In genomic region chr9:44599616-44600015, GRCm38 (mm10) we compare ENCODE assay signal across 10 mouse cellular contexts. TPM values are rescaled to one million over a fixed set of nuclear protein-coding genes. Genes with fewer than 3 reads are reported as not detected.
DNase-seq lines count a peak whose midpoint lies in the region; ATAC-seq and TF ChIP-seq lines count a peak whose summit lies in the region.
"Had no signal": no experiment of that assay in that cellular context is flagged by ENCODE, and none has a peak within 500 bp of the region (broad histone marks: within the 10 kb centered on the region; RNA-seq: fewer than 3 reads in every experiment).

No protein-coding gene starts in this region.

- no peak for TF ChIP-seq EP300 in ES-Bruce4 (IDR thresholded peaks at IDR 0.05; ENCODE audit: insufficient read depth, low read depth, low read length)

- peak overlapping the region; percentile 64 for H3K4me2 ChIP-seq in heart, embryonic 15.5 days
- 0 out of 2 replicates have a peak overlapping the region, but pooled peaks have one; percentile 37 for H3K4me2 ChIP-seq in embryonic facial prominence, embryonic 12.5 days (replicated peaks)
- H3K4me2 ChIP-seq in limb, embryonic 12.5 days: peak overlapping the region; percentile 55

- no peak for TF ChIP-seq CTCF in ES-Bruce4 (IDR thresholded peaks at IDR 0.05; ENCODE audit: low read depth, low read length)

- peaks cover 29% of the 10 kb centered on the region for H3K4me1 ChIP-seq in heart, embryonic 15.5 days (replicated peaks)
- peaks cover 12% of the 10 kb centered on the region for H3K4me1 ChIP-seq in ES-Bruce4 (ENCODE audit: control insufficient read depth, insufficient read depth, low read length)
- peaks cover 14% of the 10 kb centered on the region for H3K4me1 ChIP-seq in embryonic facial prominence, embryonic 12.5 days
- peaks cover 26% of the 10 kb centered on the region for H3K4me1 ChIP-seq in limb, embryonic 12.5 days (replicated peaks)

- no peak for DNase-seq in heart, postnatal 25 days (ENCODE audit: low spot score)
- DNase-seq in gastrocnemius, adult 8-10 months (ENCODE audit: low spot score in 2 of 2): no peak

- TF ChIP-seq POLR2A in ES-Bruce4 (IDR thresholded peaks at IDR 0.05; ENCODE audit: insufficient read depth, low read length): no peak

- no peaks in the 10 kb centered on the region for H3K36me3 ChIP-seq in heart, embryonic 15.5 days
- no peaks in the 10 kb centered on the region for H3K36me3 ChIP-seq in ES-Bruce4 (ENCODE audit: control insufficient read depth, insufficient read depth, low read length, poor library complexity, severe bottlenecking)
- H3K36me3 ChIP-seq in embryonic facial prominence, embryonic 12.5 days: no peaks in the 10 kb centered on the region
- no peaks in the 10 kb centered on the region for H3K36me3 ChIP-seq in limb, embryonic 12.5 days
- H3K36me3 ChIP-seq: stomach, embryonic 15.5 days had no signal

- peak overlapping the region; percentile 41 for H3K9ac ChIP-seq in heart, embryonic 15.5 days
- peak overlapping the region; percentile 53 for H3K9ac ChIP-seq in ES-Bruce4 (ENCODE audit: low read depth, poor library complexity, severe bottlenecking)
- H3K9ac ChIP-seq in embryonic facial prominence, embryonic 12.5 days: 0 out of 2 replicates have a peak overlapping the region, but pooled peaks have one; percentile 4
- no peak overlapping the region for H3K9ac ChIP-seq in limb, embryonic 12.5 days (replicated peaks)
- H3K9ac ChIP-seq: stomach, embryonic 15.5 days had no signal

- H3K27me3 ChIP-seq in heart, embryonic 15.5 days: no peaks in the 10 kb centered on the region
- no peaks in the 10 kb centered on the region for H3K27me3 ChIP-seq in ES-Bruce4 (ENCODE audit: control insufficient read depth, insufficient read depth, low read length, poor library complexity, severe bottlenecking)
- H3K27me3 ChIP-seq in embryonic facial prominence, embryonic 12.5 days: no peaks in the 10 kb centered on the region
- H3K27me3 ChIP-seq in limb, embryonic 12.5 days: no peaks in the 10 kb centered on the region
- H3K27me3 ChIP-seq: stomach, embryonic 15.5 days had no signal

- WGBS in heart, embryonic 15.5 days: 32% methylated on average over 5 of the region's 6 CpGs
- 21% methylated on average over 5 of the region's 6 CpGs for WGBS in embryonic facial prominence, embryonic 12.5 days
- 40% methylated on average over 4 of the region's 6 CpGs for WGBS in limb, embryonic 12.5 days

- H3K9me3 ChIP-seq in heart, embryonic 15.5 days (replicated peaks): no peaks in the 10 kb centered on the region
- H3K9me3 ChIP-seq in ES-Bruce4 (replicated peaks; ENCODE audit: control insufficient read depth, insufficient read depth, low read length, poor library complexity, severe bottlenecking): no peaks in the 10 kb centered on the region
- no peaks in the 10 kb centered on the region for H3K9me3 ChIP-seq in embryonic facial prominence, embryonic 12.5 days
- no peaks in the 10 kb centered on the region for H3K9me3 ChIP-seq in limb, embryonic 12.5 days
- H3K9me3 ChIP-seq: stomach, embryonic 15.5 days had no signal

- ATAC-seq in heart, embryonic 15.5 days (replicated peaks; ENCODE audit: insufficient number of reproducible peaks, insufficient read depth, low FRiP score, low read depth): no peak
- ATAC-seq in embryonic facial prominence, embryonic 12.5 days (ENCODE audit: insufficient number of reproducible peaks, insufficient read depth, low FRiP score, low TSS enrichment): no peak
- ATAC-seq in limb, embryonic 12.5 days (ENCODE audit: insufficient number of reproducible peaks, insufficient read depth, low FRiP score, low TSS enrichment, low read depth): no peak
- no peak for ATAC-seq in monocyte, adult 5-6 weeks (replicated peaks; ENCODE audit: insufficient number of reproducible peaks, low FRiP score, low TSS enrichment, poor library complexity, severe bottlenecking)

- no peak overlapping the region for H3K27ac ChIP-seq in heart, embryonic 15.5 days
- H3K27ac ChIP-seq in ES-Bruce4 (ENCODE audit: insufficient read depth, low read length): peak overlapping the region; percentile 71
- no peak overlapping the region for H3K27ac ChIP-seq in embryonic facial prominence, embryonic 12.5 days
- H3K27ac ChIP-seq in limb, embryonic 12.5 days: no peak overlapping the region

- intact Hi-C loops in heart, postnatal 25 days (cut with DNase I): no loop called here

- peak overlapping the region; percentile 35; the same call in 1 of the 2 replicates for H3K4me3 ChIP-seq in heart, embryonic 15.5 days
- peak overlapping the region; percentile 37 for H3K4me3 ChIP-seq in ES-Bruce4 (ENCODE audit: low read depth, low read length)
- H3K4me3 ChIP-seq in embryonic facial prominence, embryonic 12.5 days: no peak overlapping the region
- no peak overlapping the region for H3K4me3 ChIP-seq in limb, embryonic 12.5 days (replicated peaks)
- H3K4me3 ChIP-seq: myocyte had no signal

RNA-seq across cellular contexts. Expression of gene Ddx6, which starts 5.1 kb away (rescaled TPM):
- polyA plus RNA-seq in heart, embryonic 15.5 days (2015; fragmentation: Nextera tagmentation; extraction: Ambion mirVana): 10.7 and 10.9 TPM in 2 replicates
- total RNA-seq in heart, postnatal 25 days (2021): 10 to 100 TPM; 72.5 to 87.3 TPM
- polyA plus RNA-seq in ES-Bruce4 (2011; ENCODE audit: insufficient read depth, insufficient read length, low read depth, missing spikeins): 165 and 176 TPM in 2 replicates
- polyA plus RNA-seq in embryonic facial prominence, embryonic 12.5 days (2016; fragmentation: Nextera tagmentation; extraction: Ambion mirVana): 28.3 and 28.8 TPM in 2 replicates
- 26.3 and 32.6 TPM in 2 replicates for polyA plus RNA-seq in limb, embryonic 12.5 days (2016; fragmentation: Nextera tagmentation; extraction: Ambion mirVana)
- 131 to 157 TPM (median 139 TPM) in 3 replicates for total RNA-seq in monocyte, adult 5-6 weeks (2017)
- 10 to 100 TPM; 71.3 to 85.3 (median 74.4) TPM for total RNA-seq in gastrocnemius, adult 8-10 months (2022)

RNA-seq across cellular contexts. Expression of gene Cxcr5, which starts 37.9 kb away (rescaled TPM):
- 0.05 and 0.23 TPM in 2 replicates for polyA plus RNA-seq in heart, embryonic 15.5 days (2015; fragmentation: Nextera tagmentation; extraction: Ambion mirVana)
- total RNA-seq in heart, postnatal 25 days (2021): under 1 TPM; 0.10 to 0.31 TPM
- not detected in 2 replicates for polyA plus RNA-seq in ES-Bruce4 (2011; ENCODE audit: insufficient read depth, insufficient read length, low read depth, missing spikeins)
- polyA plus RNA-seq in embryonic facial prominence, embryonic 12.5 days (2016; fragmentation: Nextera tagmentation; extraction: Ambion mirVana): 0.08 TPM in 1 of 2 replicates, not detected in the other
- polyA plus RNA-seq in limb, embryonic 12.5 days (2016; fragmentation: Nextera tagmentation; extraction: Ambion mirVana): not detected in 2 replicates
- total RNA-seq in monocyte, adult 5-6 weeks (2017): 13.4 to 23.0 TPM (median 17.5 TPM) in 3 replicates
- not detected for total RNA-seq in gastrocnemius, adult 8-10 months (2022)
- total RNA-seq: layer of hippocampus, postnatal 25 days had no signal

Comparison
In these comparisons a context has a peak if more than half of its experiments do, and no peak if none do; other contexts are left out.
1. H3K4me3 ChIP-seq: peak in heart, embryonic 15.5 days (single experiment) and ES-Bruce4 (single experiment); none in embryonic facial prominence, embryonic 12.5 days (single experiment) and limb, embryonic 12.5 days (single experiment).
2. Peak in every context shown above with its lines, with median percentiles within 50 percentile points of each other: H3K4me2 ChIP-seq.